Mouse (Mus musculus) hindbrain, embryonic 10.5 days (tissue): ENCODE data around the gene Elmsan1. TPM values are rescaled to one million over a fixed set of nuclear protein-coding genes. Genes with fewer than 3 reads are reported as not detected.

Experiments used
- DNase-seq: peaks from one replicate; pipeline ENCODE4 v3.0.0-alpha.2; 2017; ENCODE audit warnings: low spot score
- H3K27ac ChIP-seq: fragments of 300-500 bp; sonication (generic); 2 replicates; pipeline ENCODE4 v1.5.1; 2016; ENCODE audit warnings: mild to moderate bottlenecking, moderate library complexity
- H3K27me3 ChIP-seq: fragments of 300-500 bp; sonication (generic); 2 replicates; pipeline ENCODE4 v1.6.1; 2016; ENCODE audit warnings: mild to moderate bottlenecking; ENCODE audit not compliant: poor library complexity, insufficient read depth, severe bottlenecking
- H3K36me3 ChIP-seq: fragments of 300-500 bp; sonication (generic); 2 replicates; pipeline ENCODE4 v1.6.1; 2016; ENCODE audit warnings: mild to moderate bottlenecking, moderate library complexity
- H3K4me1 ChIP-seq: fragments of 300-500 bp; sonication (generic); replicated peaks from 2 replicates; pipeline ENCODE4 v1.6.1; 2016; ENCODE audit warnings: mild to moderate bottlenecking
- H3K4me3 ChIP-seq: fragments of 300-500 bp; sonication (generic); 2 replicates; pipeline ENCODE4 v1.5.1; 2016; ENCODE audit warnings: mild to moderate bottlenecking, moderate library complexity
- H3K9me3 ChIP-seq: fragments of 300-500 bp; sonication (generic); 2 replicates; pipeline ENCODE4 v1.6.1; 2016; ENCODE audit warnings: mild to moderate bottlenecking, moderate library complexity
- WGBS: fragments of 180-500 bp; shearing (Covaris S2); methylation state at CpG from one replicate; pipeline ENCODE4 v1.1.7; 2016; 5-methylcytosine and 5-hydroxymethylcytosine counted together
- polyA plus RNA-seq: library from polyadenylated mRNA; unstranded; fragments of >200 nt; fragmentation: Nextera tagmentation; extraction: Ambion mirVana; gene quantifications from 2 replicates; pipeline ENCODE4 v1.2.1, GENCODE M21; 2016

Elmsan1 gene
- polyA plus RNA-seq, 1 experiment from 2014 or later: 6.5 TPM

GRCm38 (mm10) chr12:84226117-84226840 lies 7.6 kb upstream of the Elmsan1 start:
- 82% methylated on average over 9 of the region's 9 CpGs for WGBS
- DNase-seq: no peak
- Histone ChIP-seq H3K27ac (no peak overlapping the region), H3K4me1 (peaks cover 14% of the 10 kb centered on the region), H3K4me3 (no peak overlapping the region), H3K27me3 (peaks cover 3% of the 10 kb centered on the region; the same call in 1 of the 2 replicates), H3K9me3 (no peaks in the 10 kb centered on the region), H3K36me3 (no peaks in the 10 kb centered on the region)

- Histone ChIP-seq H3K4me1 (peaks cover 43% of the 10 kb centered on the region), H3K9me3 (no peaks in the 10 kb centered on the region), H3K36me3 (no peaks in the 10 kb centered on the region), H3K4me3 (peak overlapping the region; percentile 51), H3K27me3 (peaks cover 14% of the 10 kb centered on the region), H3K27ac (peak overlapping the region; percentile 76)
- WGBS: 2% methylated on average over 17 of the region's 17 CpGs
- DNase-seq: peak; percentile 68
These were observed 3.8 kb upstream of the Elmsan1 start for GRCm38 (mm10) chr12:84222405-84222961.

GRCm38 (mm10) chr12:84220951-84221891 lies 2.5 kb upstream of the Elmsan1 start:
- 0 out of 2 replicates have a peak, but pooled peaks cover 5% of the 10 kb centered on the region for H3K36me3 ChIP-seq
- peaks cover 14% of the 10 kb centered on the region for H3K27me3 ChIP-seq
- H3K4me3 ChIP-seq: no peak overlapping the region
- no peak overlapping the region for H3K27ac ChIP-seq
- peaks cover 56% of the 10 kb centered on the region for H3K4me1 ChIP-seq
- H3K9me3 ChIP-seq: no peaks in the 10 kb centered on the region
- no peak for DNase-seq
- WGBS: 79% methylated on average over 14 of the region's 14 CpGs

- Histone ChIP-seq H3K4me3 (no peak overlapping the region), H3K36me3 (0 out of 2 replicates have a peak, but pooled peaks cover 6% of the 10 kb centered on the region), H3K9me3 (no peaks in the 10 kb centered on the region), H3K27me3 (peaks cover 14% of the 10 kb centered on the region), H3K4me1 (peaks cover 63% of the 10 kb centered on the region), H3K27ac (no peak overlapping the region)
- WGBS: 73% methylated on average over 4 of the region's 4 CpGs
- no peak for DNase-seq
These were observed 1.8 kb upstream of the Elmsan1 start for GRCm38 (mm10) chr12:84220515-84220914.

GRCm38 (mm10) chr12:84219121-84219561 lies 460 bp upstream of the Elmsan1 start:
- Histone ChIP-seq H3K27ac (peak overlapping the region; percentile 96), H3K9me3 (no peaks in the 10 kb centered on the region), H3K4me3 (peak overlapping the region; percentile 95), H3K27me3 (peaks cover 14% of the 10 kb centered on the region), H3K4me1 (peaks cover 76% of the 10 kb centered on the region), H3K36me3 (peaks cover 14% of the 10 kb centered on the region; the same call in 1 of the 2 replicates)
- DNase-seq: no peak
- WGBS: 5% methylated on average over 14 of the region's 14 CpGs

GRCm38 (mm10) chr12:84217508-84218131 lies 1.1 kb downstream of the Elmsan1 start:
- Histone ChIP-seq H3K27me3 (peaks cover 14% of the 10 kb centered on the region), H3K4me1 (peaks cover 77% of the 10 kb centered on the region), H3K9me3 (no peaks in the 10 kb centered on the region), H3K36me3 (peaks cover 19% of the 10 kb centered on the region; the same call in 1 of the 2 replicates), H3K4me3 (peak overlapping the region; percentile 95), H3K27ac (peak overlapping the region; percentile 96)
- peak; percentile 66 for DNase-seq
- 4% methylated on average over 21 of the region's 21 CpGs for WGBS

GRCm38 (mm10) chr12:84217111-84217507 lies 1.6 kb downstream of the Elmsan1 start:
- no peak for DNase-seq
- H3K27me3 ChIP-seq: peaks cover 14% of the 10 kb centered on the region

GRCm38 (mm10) chr12:84215758-84216440 lies 2.8 kb downstream of the Elmsan1 start:
- Histone ChIP-seq H3K4me1 (peaks cover 78% of the 10 kb centered on the region), H3K9me3 (no peaks in the 10 kb centered on the region), H3K36me3 (peaks cover 21% of the 10 kb centered on the region; the same call in 1 of the 2 replicates), H3K4me3 (0 out of 2 replicates have a peak overlapping the region, but pooled peaks have one; percentile 6), H3K27ac (peak overlapping the region; percentile 64), H3K27me3 (peaks cover 11% of the 10 kb centered on the region; the same call in 1 of the 2 replicates)
- WGBS: 67% methylated on average over 11 of the region's 11 CpGs
- no peak for DNase-seq

More at GRCm38 (mm10) chr12:84217111-84217507, 1.6 kb downstream of the Elmsan1 start:
- Histone ChIP-seq H3K4me1 (peaks cover 72% of the 10 kb centered on the region), H3K36me3 (peaks cover 19% of the 10 kb centered on the region; the same call in 1 of the 2 replicates), H3K9me3 (no peaks in the 10 kb centered on the region), H3K27ac (peak overlapping the region; percentile 96), H3K4me3 (peak overlapping the region; percentile 95)
- WGBS: 44% methylated on average over 4 of the region's 4 CpGs

GRCm38 (mm10) chr12:84214495-84215175 lies 4.0 kb downstream of the Elmsan1 start:
- 57% methylated on average over 14 of the region's 14 CpGs for WGBS
- H3K4me1 ChIP-seq: peaks cover 74% of the 10 kb centered on the region
- no peak overlapping the region for H3K4me3 ChIP-seq
- peak overlapping the region; percentile 64 for H3K27ac ChIP-seq
- peaks cover 26% of the 10 kb centered on the region for H3K36me3 ChIP-seq
- DNase-seq: peak; percentile 35
- no peaks in the 10 kb centered on the region for H3K27me3 ChIP-seq
- no peaks in the 10 kb centered on the region for H3K9me3 ChIP-seq

GRCm38 (mm10) chr12:84212297-84212696 lies 6.4 kb downstream of the Elmsan1 start:
- Histone ChIP-seq H3K4me1 (peaks cover 61% of the 10 kb centered on the region), H3K4me3 (no peak overlapping the region), H3K27ac (no peak overlapping the region), H3K27me3 (no peaks in the 10 kb centered on the region), H3K9me3 (no peaks in the 10 kb centered on the region), H3K36me3 (peaks cover 26% of the 10 kb centered on the region)
- no peak for DNase-seq
- 77% methylated on average over 4 of the region's 4 CpGs for WGBS

- DNase-seq: no peak
- WGBS: 64% methylated on average over 9 of the region's 9 CpGs
- no peak overlapping the region for H3K4me3 ChIP-seq
- no peaks in the 10 kb centered on the region for H3K9me3 ChIP-seq
- H3K27ac ChIP-seq: no peak overlapping the region
- H3K36me3 ChIP-seq: peaks cover 20% of the 10 kb centered on the region
- H3K27me3 ChIP-seq: no peaks in the 10 kb centered on the region
- peaks cover 61% of the 10 kb centered on the region for H3K4me1 ChIP-seq
These were observed 7.6 kb downstream of the Elmsan1 start for GRCm38 (mm10) chr12:84211021-84211538.
